8 mouse cellular contexts compared by ENCODE assay signal in the genomic region with DNA sequence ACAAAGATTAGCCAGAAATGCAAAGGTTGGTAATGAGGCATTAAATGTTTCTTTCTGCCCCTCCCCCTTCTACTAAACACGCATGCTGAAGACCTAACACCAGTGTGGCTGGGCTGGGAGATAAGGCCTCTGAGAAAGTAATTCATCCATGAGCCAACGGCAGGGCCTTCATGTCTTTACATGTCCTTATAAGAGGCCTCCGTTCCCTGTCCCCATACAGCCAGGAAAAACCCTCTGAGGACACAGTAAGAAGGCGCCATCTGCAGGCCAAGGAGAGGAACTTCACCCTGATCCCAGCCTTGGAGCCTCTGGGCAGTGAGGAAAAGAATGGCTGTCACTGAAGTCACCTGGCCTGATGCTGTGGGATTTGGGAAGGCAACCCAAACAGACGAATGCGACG. TPM values are rescaled to one million over a fixed set of nuclear protein-coding genes. Genes with fewer than 3 reads are reported as not detected.
DNase-seq lines count a peak whose midpoint lies in the region; ATAC-seq and TF ChIP-seq lines count a peak whose summit lies in the region.

No protein-coding gene starts in this region.

- TF ChIP-seq POLR2A in MEL (IDR thresholded peaks at IDR 0.05; ENCODE audit: control insufficient read depth in 1 of 2, insufficient read depth in 1 of 2, low read depth in 1 of 2, low read length in 2 of 2, poor library complexity in 1 of 2) = no peak

- no peak for TF ChIP-seq EP300 in MEL (IDR thresholded peaks at IDR 0.05; ENCODE audit: low read depth in 1 of 2, low read length in 2 of 2)

- H3K79me2 ChIP-seq in MEL (ENCODE audit: control insufficient read depth, insufficient read depth, low read length, poor library complexity) = no peaks in the 10 kb centered on the region

- H3K4me2 ChIP-seq in forebrain, embryonic 12.5 days = no peak overlapping the region

- H3K27me3 ChIP-seq in MEL (ENCODE audit: control insufficient read depth in 1 of 2, insufficient read depth in 2 of 2, low read length in 2 of 2) = no peaks in the 10 kb centered on the region
- H3K27me3 ChIP-seq in forebrain, embryonic 12.5 days = no peaks in the 10 kb centered on the region
- no peaks in the 10 kb centered on the region for H3K27me3 ChIP-seq in hindbrain, embryonic 10.5 days (ENCODE audit: insufficient read depth, poor library complexity, severe bottlenecking)

- ATAC-seq in forebrain, embryonic 12.5 days (ENCODE audit: low FRiP score) = peak; percentile 65

- H3K4me1 ChIP-seq in MEL (ENCODE audit: control insufficient read depth in 1 of 2, insufficient read depth in 2 of 2, low read length in 2 of 2) = no peaks in the 10 kb centered on the region
- H3K4me1 ChIP-seq in forebrain, embryonic 12.5 days = peaks cover 9% of the 10 kb centered on the region; the same call in 1 of the 2 replicates
- H3K4me1 ChIP-seq in hindbrain, embryonic 10.5 days (replicated peaks) = peaks cover 4% of the 10 kb centered on the region; the same call in 1 of the 2 replicates

- TF ChIP-seq CTCF in MEL (IDR thresholded peaks at IDR 0.05 in 2 of 3, conservative IDR thresholded peaks at IDR 0.05 in 1 of 3; ENCODE audit: control insufficient read depth in 1 of 3, insufficient read depth in 1 of 3, low read depth in 2 of 3, low read length in 3 of 3, poor library complexity in 1 of 3, severe bottlenecking in 1 of 3) = peak; percentile 85 to 93 (median 90)
- TF ChIP-seq CTCF in layer of hippocampus, adult 2 months (conservative IDR thresholded peaks at IDR 0.05) = peak; percentile 96

- H3K4me3 ChIP-seq in MEL (ENCODE audit: control insufficient read depth in 1 of 2, insufficient read depth in 1 of 2, low read depth in 2 of 2, low read length in 2 of 2) = no peak overlapping the region
- no peak overlapping the region for H3K4me3 ChIP-seq in forebrain, embryonic 12.5 days (replicated peaks)
- no peak overlapping the region for H3K4me3 ChIP-seq in hindbrain, embryonic 10.5 days
- H3K4me3 ChIP-seq in layer of hippocampus, adult 2 months = no peak overlapping the region

- H3K9ac ChIP-seq in MEL (ENCODE audit: control insufficient read depth, low read depth, low read length, poor library complexity, severe bottlenecking) = no peak overlapping the region
- no peak overlapping the region for H3K9ac ChIP-seq in forebrain, embryonic 12.5 days

- H3K27ac ChIP-seq in MEL (ENCODE audit: control insufficient read depth, low read depth, low read length) = no peak overlapping the region
- H3K27ac ChIP-seq in forebrain, embryonic 12.5 days = no peak overlapping the region
- 0 out of 2 replicates have a peak overlapping the region, but pooled peaks have one; percentile 23 for H3K27ac ChIP-seq in hindbrain, embryonic 10.5 days
- no peak overlapping the region for H3K27ac ChIP-seq in layer of hippocampus, adult 2 months

- peak; percentile 73 for DNase-seq in MEL (ENCODE audit: low read depth, low spot score)
- peak; percentile 82 for DNase-seq in c-Kit-positive CD71-positive TER-119-negative erythroid progenitor cells, embryonic 14.5 days (ENCODE audit: low read depth)
- DNase-seq in hindbrain, embryonic 10.5 days (ENCODE audit: low spot score) = peak; percentile 65
- DNase-seq in layer of hippocampus, adult 2 months (ENCODE audit: low spot score in 2 of 2) = peak; percentile 49 to 74
- DNase-seq in lung, postnatal 10 days = peak; percentile 83
- DNase-seq in retina, postnatal 7 days (ENCODE audit: low read depth, low spot score) = peak; percentile 76
- no peak for DNase-seq in T-cell, adult 2 months (ENCODE audit: low spot score)

- H3K36me3 ChIP-seq in MEL (ENCODE audit: control insufficient read depth in 1 of 2, insufficient read depth in 2 of 2, low read length in 2 of 2) = no peaks in the 10 kb centered on the region
- peaks cover 8% of the 10 kb centered on the region; the same call in 1 of the 2 replicates for H3K36me3 ChIP-seq in forebrain, embryonic 12.5 days (replicated peaks)
- H3K36me3 ChIP-seq in hindbrain, embryonic 10.5 days = 0 out of 2 replicates have a peak, but pooled peaks cover 3% of the 10 kb centered on the region

- 23% methylated on average over 7 of the region's 7 CpGs for WGBS in forebrain, embryonic 12.5 days
- 35% methylated on average over 7 of the region's 7 CpGs for WGBS in hindbrain, embryonic 10.5 days

- TF ChIP-seq RAD21 in MEL (IDR thresholded peaks at IDR 0.05; ENCODE audit: low read depth, low read length) = peak; percentile 89

- H3K9me3 ChIP-seq in MEL (replicated peaks; ENCODE audit: insufficient read depth, low read length) = no peaks in the 10 kb centered on the region
- no peaks in the 10 kb centered on the region for H3K9me3 ChIP-seq in forebrain, embryonic 12.5 days
- no peaks in the 10 kb centered on the region for H3K9me3 ChIP-seq in hindbrain, embryonic 10.5 days

TF ChIP-seq in MEL, 35 proteins besides CTCF, POLR2A, EP300 and RAD21:
- TF ChIP-seq ZC3H11A (IDR thresholded peaks at IDR 0.05; ENCODE audit: low read depth, low read length) (peak; percentile 63), MEF2A (IDR thresholded peaks at IDR 0.05; ENCODE audit: extremely low read depth, insufficient replicate concordance, low read depth, low read length, poor library complexity, severe bottlenecking) (no peak), SMC3 (IDR thresholded peaks at IDR 0.05; ENCODE audit: low read depth, low read length) (peak; percentile 81)

RNA-seq across cellular contexts. Expression of a gene that starts 13.1 kb away (rescaled TPM):
- 7.5 and 9.5 TPM in 2 replicates for total RNA-seq in MEL (2012; rRNA removed)
- polyA plus RNA-seq in MEL (2012; ENCODE audit: insufficient read depth in 1 of 2, insufficient read length in 2 of 2, low read depth in 1 of 2, low replicate concordance in 2 of 2, missing spikeins in 1 of 2) = 10 to 100 TPM in 1 of 2 experiments, not detected in 1; 14.6 TPM
- 40.9 and 43.1 TPM in 2 replicates for polyA plus RNA-seq in forebrain, embryonic 12.5 days (2016; fragmentation: Nextera tagmentation; extraction: Ambion mirVana)
- polyA plus RNA-seq in hindbrain, embryonic 10.5 days (2016; fragmentation: Nextera tagmentation; extraction: Ambion mirVana) = 39.3 and 39.6 TPM in 2 replicates
- total RNA-seq in layer of hippocampus, adult 2 months (2021) = 10 to 100 TPM; 41.8 to 42.1 TPM

RNA-seq across cellular contexts. Expression of a gene that starts 27.9 kb away (rescaled TPM):
- not detected in 2 replicates for total RNA-seq in MEL (2012; rRNA removed)
- not detected for polyA plus RNA-seq in MEL (2012; ENCODE audit: insufficient read depth in 1 of 2, insufficient read length in 2 of 2, low read depth in 1 of 2, low replicate concordance in 2 of 2, missing spikeins in 1 of 2)
- polyA plus RNA-seq in forebrain, embryonic 12.5 days (2016; fragmentation: Nextera tagmentation; extraction: Ambion mirVana) = 5.1 and 8.0 TPM in 2 replicates
- 5.4 and 9.3 TPM in 2 replicates for polyA plus RNA-seq in hindbrain, embryonic 10.5 days (2016; fragmentation: Nextera tagmentation; extraction: Ambion mirVana)
- total RNA-seq in layer of hippocampus, adult 2 months (2021) = 1 to 10 TPM in 1 of 2 experiments, under 1 TPM in 1; 0.69 to 2.2 TPM
